Mouse (Mus musculus): ENCODE data around the gene Magi1. TPM values are rescaled to one million over a fixed set of nuclear protein-coding genes. Genes with fewer than 3 reads are reported as not detected.
"Not testable (repeated sequence)": the region's sequence is repeated elsewhere in the genome, so short reads cannot be mapped to it uniquely, and the experiment has no call there.

The Magi1 gene
- polyA plus RNA-seq, 1 experiment: not detected

DNA sequence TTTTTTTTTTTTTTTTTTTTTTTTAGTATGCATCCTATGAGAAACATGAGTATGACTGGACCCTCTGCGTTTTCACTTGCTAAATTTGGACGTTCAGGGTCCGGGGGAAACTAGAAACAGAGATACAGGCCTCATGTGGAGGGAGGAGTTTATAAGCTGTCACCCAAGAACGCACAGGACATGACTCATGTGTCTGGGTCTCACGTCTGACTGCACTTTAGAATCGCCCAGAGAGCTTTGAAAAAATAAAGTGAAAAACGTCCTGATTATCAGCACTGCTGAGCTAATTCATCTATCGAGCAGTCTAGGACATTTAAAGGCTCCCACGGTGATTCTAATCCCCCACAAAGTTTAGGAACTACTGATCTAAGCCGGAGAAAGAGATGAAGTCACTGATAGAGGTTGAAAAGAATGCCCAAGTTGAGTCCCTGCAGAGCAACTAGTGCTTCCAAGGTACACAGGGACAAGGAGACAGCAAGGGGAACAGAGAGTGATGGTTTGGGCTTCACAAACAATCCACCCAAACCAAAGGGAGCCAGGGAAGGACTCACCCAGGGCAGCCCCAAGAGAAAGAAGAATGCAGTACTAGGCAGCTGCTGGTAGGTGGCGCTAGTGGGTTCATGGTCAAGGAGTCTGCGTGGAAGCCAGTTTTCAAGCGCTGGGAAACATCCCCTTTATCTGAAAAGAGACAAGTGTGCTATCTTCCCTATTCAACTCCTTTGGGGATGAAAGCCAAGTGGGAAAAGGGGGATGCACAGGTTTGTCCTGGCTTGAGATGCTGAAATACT lies 626.3 kb downstream of the Magi1 start:
- no peak overlapping the region for H3K27ac ChIP-seq (ENCODE audit: insufficient read depth, low read depth, low read length)
- H3K4me1 ChIP-seq (ENCODE audit: control insufficient read depth, insufficient read depth, low read length): no peaks in the 10 kb centered on the region
- TF ChIP-seq CTCF (IDR thresholded peaks at IDR 0.05; ENCODE audit: low read depth, low read length): no peak
- TF ChIP-seq POLR2A (IDR thresholded peaks at IDR 0.05; ENCODE audit: borderline replicate concordance, low read depth, low read length): no peak
- no peak overlapping the region for H3K4me3 ChIP-seq (ENCODE audit: insufficient read depth, low read length)

DNA sequence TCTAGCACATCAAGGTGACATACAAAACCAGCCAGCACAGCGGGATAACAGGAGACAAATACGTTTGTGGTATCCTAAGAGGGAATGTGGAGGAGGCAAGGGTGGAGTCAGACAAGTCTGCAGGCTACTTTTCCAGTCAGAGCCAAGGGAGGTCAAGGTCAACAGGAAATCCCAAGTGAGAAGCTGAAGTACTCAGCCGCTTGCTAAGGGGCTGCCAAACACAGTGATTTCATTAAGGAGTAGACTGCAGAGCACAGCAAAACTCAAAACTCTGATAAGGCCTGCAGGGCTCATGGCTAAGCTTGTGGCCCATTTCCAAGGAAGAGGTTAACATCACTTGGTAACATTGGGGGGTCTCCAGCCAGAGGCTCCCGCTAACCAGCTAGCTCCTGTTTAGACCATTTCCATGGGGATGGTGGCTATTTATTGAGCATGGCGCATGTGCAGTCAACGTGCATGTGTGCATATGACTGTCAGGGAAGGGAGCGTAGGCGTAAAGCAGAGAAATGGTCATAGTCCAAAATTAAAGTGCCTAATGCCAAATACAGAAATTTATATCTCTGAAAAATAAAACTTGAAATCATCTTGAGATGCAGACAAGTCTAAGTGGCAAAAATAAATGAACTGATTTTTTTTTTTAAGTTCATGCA lies 635.0 kb downstream of the Magi1 start:
- Histone ChIP-seq H3K27ac (ENCODE audit: insufficient read depth, low read depth, low read length) (no peak overlapping the region), H3K4me1 (ENCODE audit: control insufficient read depth, insufficient read depth, low read length) (no peaks in the 10 kb centered on the region), H3K4me3 (ENCODE audit: insufficient read depth, low read length) (no peak overlapping the region)
- TF ChIP-seq POLR2A (IDR thresholded peaks at IDR 0.05; ENCODE audit: borderline replicate concordance, low read depth, low read length) (no peak), CTCF (IDR thresholded peaks at IDR 0.05; ENCODE audit: low read depth, low read length) (no peak)

DNA sequence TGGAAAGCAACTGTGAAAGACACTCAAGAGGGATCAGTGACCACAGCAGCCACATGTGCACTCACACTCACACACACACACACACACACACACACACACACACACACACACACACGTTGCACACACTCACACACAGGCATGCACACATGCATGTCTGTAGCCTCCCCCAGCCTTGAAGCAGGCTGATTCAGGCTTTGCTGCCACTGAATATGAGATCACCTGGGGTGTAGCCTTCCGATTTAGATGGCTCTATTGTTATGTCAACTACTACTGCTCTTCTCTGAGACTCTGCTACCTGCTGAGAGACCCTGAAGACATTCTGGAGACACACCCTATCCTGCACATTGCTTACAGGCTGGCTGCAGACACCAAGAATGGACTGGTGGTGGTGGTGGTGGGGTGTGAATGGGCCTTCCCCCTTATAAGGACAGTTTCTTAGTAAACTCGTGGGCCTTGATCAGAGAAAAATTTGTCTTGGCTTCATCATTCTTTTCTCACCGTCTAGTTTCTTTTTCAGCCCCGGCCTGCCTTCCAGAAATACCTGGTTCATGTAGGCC lies 653.9 kb downstream of the Magi1 start:
- H3K27ac ChIP-seq (ENCODE audit: insufficient read depth, low read depth, low read length); H3K4me1 ChIP-seq (ENCODE audit: control insufficient read depth, insufficient read depth, low read length); H3K4me3 ChIP-seq (ENCODE audit: insufficient read depth, low read length): not testable (repeated sequence)

DNA sequence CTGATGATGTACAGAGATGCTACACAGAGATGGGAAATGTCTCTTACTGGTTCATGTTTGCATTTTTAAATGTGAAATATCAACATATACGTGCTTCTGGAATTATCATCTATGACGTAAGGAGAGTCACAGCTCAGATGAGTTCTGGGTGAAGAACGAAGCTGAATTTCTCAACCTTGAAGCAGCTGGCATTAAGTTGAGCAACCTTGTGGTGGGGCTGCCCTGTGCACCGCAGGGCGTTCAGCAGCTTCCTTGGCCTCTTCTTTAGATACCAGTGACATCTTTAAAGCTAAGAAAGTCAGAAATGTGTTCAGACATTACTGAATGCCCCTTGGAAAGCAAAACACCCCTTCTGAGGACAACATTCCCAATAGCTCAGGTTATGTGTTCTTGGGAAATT lies 656.5 kb downstream of the Magi1 start:
- no peaks in the 10 kb centered on the region for H3K4me1 ChIP-seq (ENCODE audit: control insufficient read depth, insufficient read depth, low read length)
- no peak overlapping the region for H3K4me3 ChIP-seq (ENCODE audit: insufficient read depth, low read length)
- H3K27ac ChIP-seq (ENCODE audit: insufficient read depth, low read depth, low read length): no peak overlapping the region
- no peak for TF ChIP-seq CTCF (IDR thresholded peaks at IDR 0.05; ENCODE audit: low read depth, low read length)
- no peak for TF ChIP-seq POLR2A (IDR thresholded peaks at IDR 0.05; ENCODE audit: borderline replicate concordance, low read depth, low read length)

Other genes starting within 250 kb of the Magi1 start
- gene Slc25a26, start 216.4 kb upstream of the Magi1 start, polyA plus RNA-seq (2012; ENCODE audit: insufficient read depth, insufficient read length, missing spikeins): 6.1 and 11.3 TPM in 2 replicates

All from bone marrow macrophage, adult 2 months (primary cell).